Mouse (Mus musculus) cerebellum, adult 11-12 months (tissue): Measurements from ENCODE around the gene Hsf2bp.

Experiments
- DNase-seq: peaks from one replicate; pipeline ENCODE4 v3.0.0; 2022

Gene Hsf2bp

GRCm38 (mm10) chr17:32028301-32028700 is 7.8 kb downstream of the Hsf2bp start:
- DNase-seq, result no peak

GRCm38 (mm10) chr17:32027666-32028065 is 8.5 kb downstream of the Hsf2bp start:
- no peak for DNase-seq

GRCm38 (mm10) chr17:32025386-32025785 is 10.8 kb downstream of the Hsf2bp start:
- DNase-seq, result no peak

- no peak for DNase-seq
Measured at GRCm38 (mm10) chr17:32024671-32025073, 11.5 kb downstream of the Hsf2bp start.

GRCm38 (mm10) chr17:32023088-32023487 is 13.1 kb downstream of the Hsf2bp start:
- DNase-seq, result no peak

GRCm38 (mm10) chr17:32022551-32022950 is 13.6 kb downstream of the Hsf2bp start:
- DNase-seq, result no peak

- no peak for DNase-seq
Measured at GRCm38 (mm10) chr17:32021981-32022380, 14.2 kb downstream of the Hsf2bp start.

GRCm38 (mm10) chr17:32018127-32018894 is 17.8 kb downstream of the Hsf2bp start:
- no peak for DNase-seq

GRCm38 (mm10) chr17:32016481-32016880 is 19.7 kb downstream of the Hsf2bp start:
- no peak for DNase-seq

GRCm38 (mm10) chr17:32013659-32014058 is 22.5 kb downstream of the Hsf2bp start:
- DNase-seq, result no peak

GRCm38 (mm10) chr17:32012254-32012653 is 23.9 kb downstream of the Hsf2bp start:
- no peak for DNase-seq

- no peak for DNase-seq
Measured at GRCm38 (mm10) chr17:32011694-32012093, 24.5 kb downstream of the Hsf2bp start.

GRCm38 (mm10) chr17:32006800-32007199 is 29.3 kb downstream of the Hsf2bp start:
- DNase-seq, result no peak

- DNase-seq, result no peak
Measured at GRCm38 (mm10) chr17:32003251-32003650, 32.9 kb downstream of the Hsf2bp start.

- no peak for DNase-seq
Measured at GRCm38 (mm10) chr17:31998351-31998750, 37.8 kb downstream of the Hsf2bp start.

- no peak for DNase-seq
Measured at GRCm38 (mm10) chr17:31996331-31996730, 39.8 kb downstream of the Hsf2bp start.

- DNase-seq, result no peak
Measured at GRCm38 (mm10) chr17:31995784-31996183, 40.4 kb downstream of the Hsf2bp start.

- DNase-seq, result no peak
Measured at GRCm38 (mm10) chr17:31994132-31994531, 42.0 kb downstream of the Hsf2bp start.

GRCm38 (mm10) chr17:31993354-31993753 is 42.8 kb downstream of the Hsf2bp start:
- no peak for DNase-seq

GRCm38 (mm10) chr17:31992004-31992403 is 44.1 kb downstream of the Hsf2bp start:
- DNase-seq, result no peak

- DNase-seq, result no peak
Measured at GRCm38 (mm10) chr17:31989035-31989434, 47.1 kb downstream of the Hsf2bp start.

GRCm38 (mm10) chr17:31986915-31987314 is 49.2 kb downstream of the Hsf2bp start:
- no peak for DNase-seq

GRCm38 (mm10) chr17:31983491-31983890 is 52.7 kb downstream of the Hsf2bp start:
- DNase-seq, result no peak

GRCm38 (mm10) chr17:31982326-31983190 is 53.6 kb downstream of the Hsf2bp start:
- DNase-seq, result no peak
